Mouse (Mus musculus) thymus, postnatal 36 days (tissue): ENCODE data around the gene Cbx8.

Experiments used
- DNase-seq, 2 experiments: peaks; one replicate each; pipeline ENCODE4 v3.0.0; 2022; ENCODE audit warnings: mixed read lengths in 2 of 2

Gene Cbx8

GRCm38 (mm10) chr11:119078691-119079444 lies 38.1 kb upstream of the Cbx8 start:
- DNase-seq: peak in 1 of 2 experiments; percentile 18

GRCm38 (mm10) chr11:119077755-119078154 lies 37.0 kb upstream of the Cbx8 start:
- DNase-seq: no peak

GRCm38 (mm10) chr11:119075805-119076204 lies 35.0 kb upstream of the Cbx8 start:
- DNase-seq: no peak

- DNase-seq: no peak
Measured at GRCm38 (mm10) chr11:119073876-119074433, 33.2 kb upstream of the Cbx8 start.

GRCm38 (mm10) chr11:119072986-119073385 lies 32.2 kb upstream of the Cbx8 start:
- no peak for DNase-seq

GRCm38 (mm10) chr11:119072239-119072638 lies 31.5 kb upstream of the Cbx8 start:
- DNase-seq: no peak

GRCm38 (mm10) chr11:119066841-119067240 lies 26.1 kb upstream of the Cbx8 start:
- no peak for DNase-seq

GRCm38 (mm10) chr11:119059256-119059655 lies 18.5 kb upstream of the Cbx8 start:
- no peak for DNase-seq

GRCm38 (mm10) chr11:119058041-119058995 lies 17.5 kb upstream of the Cbx8 start:
- no peak for DNase-seq

- DNase-seq: no peak
Measured at GRCm38 (mm10) chr11:119057291-119057690, 16.5 kb upstream of the Cbx8 start.

- peak; percentile 59 to 62 for DNase-seq
Measured at GRCm38 (mm10) chr11:119056301-119057211, 15.8 kb upstream of the Cbx8 start.

- DNase-seq: peak; percentile 38 to 43
Measured at GRCm38 (mm10) chr11:119055571-119056131, 14.9 kb upstream of the Cbx8 start.

GRCm38 (mm10) chr11:119054351-119055345 lies 13.9 kb upstream of the Cbx8 start:
- peak; percentile 50 to 59 for DNase-seq

GRCm38 (mm10) chr11:119053738-119054350 lies 13.1 kb upstream of the Cbx8 start:
- no peak for DNase-seq

- peak; percentile 83 to 92 for DNase-seq
Measured at GRCm38 (mm10) chr11:119053257-119053670, 12.5 kb upstream of the Cbx8 start.

GRCm38 (mm10) chr11:119052661-119053256 lies 12.0 kb upstream of the Cbx8 start:
- DNase-seq: peak in 1 of 2 experiments; percentile 46

- peak; percentile 60 to 64 for DNase-seq
Measured at GRCm38 (mm10) chr11:119051927-119052660, 11.3 kb upstream of the Cbx8 start.

- DNase-seq: no peak
Measured at GRCm38 (mm10) chr11:119051426-119051825, 10.7 kb upstream of the Cbx8 start.

GRCm38 (mm10) chr11:119050361-119050760 lies 9.6 kb upstream of the Cbx8 start:
- no peak for DNase-seq
